Mouse (Mus musculus) hindbrain, embryonic 15.5 days (tissue): ENCODE results near the gene Csnk1d. TPM values are rescaled to one million over a fixed set of nuclear protein-coding genes. Genes with fewer than 3 reads are reported as not detected.

ENCODE experiments used
- ATAC-seq: fragments of 200-750 bp; cut with Nextera tagmentation; 2 replicates; pipeline ENCODE4 v1.8.0; 2017; ENCODE audit warnings: low read depth, moderate number of reproducible peaks, moderate TSS enrichment; ENCODE audit not compliant: low FRiP score
- H3K27ac ChIP-seq: fragments of 300-500 bp; sonication (generic); replicated peaks from 2 replicates; pipeline ENCODE4 v1.5.1; 2015; ENCODE audit warnings: mild to moderate bottlenecking, inconsistent platforms
- H3K27me3 ChIP-seq: fragments of 300-500 bp; sonication (generic); 2 replicates; pipeline ENCODE4 v1.6.1; 2015; ENCODE audit warnings: control low read depth, inconsistent platforms
- H3K36me3 ChIP-seq: fragments of 300-500 bp; sonication (generic); 2 replicates; pipeline ENCODE4 v1.6.1; 2015; ENCODE audit warnings: control low read depth, inconsistent platforms
- H3K4me1 ChIP-seq: fragments of 300-500 bp; sonication (generic); replicated peaks from 2 replicates; pipeline ENCODE4 v1.6.1; 2015; ENCODE audit warnings: control low read depth, inconsistent platforms
- H3K4me2 ChIP-seq: fragments of 300-500 bp; sonication (generic); 2 replicates; pipeline ENCODE4 v1.6.1; 2015; ENCODE audit warnings: moderate library complexity, mild to moderate bottlenecking, inconsistent platforms
- H3K4me3 ChIP-seq: fragments of 300-500 bp; sonication (generic); 2 replicates; pipeline ENCODE4 v1.5.1; 2015; ENCODE audit warnings: mild to moderate bottlenecking, inconsistent platforms
- H3K9ac ChIP-seq: fragments of 300-500 bp; sonication (generic); 2 replicates; pipeline ENCODE4 v1.6.1; 2015; ENCODE audit warnings: inconsistent platforms
- H3K9me3 ChIP-seq: fragments of 300-500 bp; sonication (generic); 2 replicates; pipeline ENCODE4 v1.6.1; 2016; ENCODE audit warnings: control low read depth, inconsistent platforms
- WGBS: fragments of 180-500 bp; shearing (Covaris S2); methylation state at CpG from one replicate; pipeline ENCODE4 v1.1.7; 2015; 5-methylcytosine and 5-hydroxymethylcytosine counted together
- polyA plus RNA-seq: library from polyadenylated mRNA; unstranded; fragments of >200 nt; fragmentation: Nextera tagmentation; extraction: Ambion mirVana; gene quantifications from 2 replicates; pipeline ENCODE4 v1.2.1, GENCODE M21; 2015

Csnk1d gene
- polyA plus RNA-seq, 1 experiment from 2014 or later: 147 TPM

DNA sequence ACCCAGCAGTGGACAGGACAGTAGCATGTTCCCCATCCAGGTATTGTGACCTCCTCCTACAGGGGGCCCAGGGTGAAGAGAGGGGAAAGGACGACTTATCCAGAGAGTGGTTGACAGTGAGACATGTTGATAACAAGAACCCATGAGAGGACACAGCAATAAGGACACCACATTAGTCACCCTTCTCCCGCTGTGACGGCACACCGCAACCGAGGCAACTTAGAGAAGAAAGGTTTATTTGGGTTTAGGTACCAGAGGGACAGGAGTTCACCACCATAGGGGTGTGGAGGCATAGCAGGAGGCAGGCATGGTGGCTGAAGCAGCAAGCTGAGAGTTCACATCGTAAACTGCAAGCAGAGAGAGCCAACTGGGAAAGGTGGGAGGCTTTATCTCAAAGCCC lies 15.1 kb upstream of the Csnk1d start:
- WGBS: 78% methylated on average over 6 of the region's 6 CpGs
- no peaks in the 10 kb centered on the region for H3K27me3 ChIP-seq
- no peak overlapping the region for H3K4me2 ChIP-seq
- no peaks in the 10 kb centered on the region for H3K4me1 ChIP-seq
- no peak overlapping the region for H3K4me3 ChIP-seq
- H3K36me3 ChIP-seq: no peaks in the 10 kb centered on the region
- no peak for ATAC-seq
- H3K9ac ChIP-seq: no peak overlapping the region
- H3K27ac ChIP-seq: no peak overlapping the region
- H3K9me3 ChIP-seq: no peaks in the 10 kb centered on the region

DNA sequence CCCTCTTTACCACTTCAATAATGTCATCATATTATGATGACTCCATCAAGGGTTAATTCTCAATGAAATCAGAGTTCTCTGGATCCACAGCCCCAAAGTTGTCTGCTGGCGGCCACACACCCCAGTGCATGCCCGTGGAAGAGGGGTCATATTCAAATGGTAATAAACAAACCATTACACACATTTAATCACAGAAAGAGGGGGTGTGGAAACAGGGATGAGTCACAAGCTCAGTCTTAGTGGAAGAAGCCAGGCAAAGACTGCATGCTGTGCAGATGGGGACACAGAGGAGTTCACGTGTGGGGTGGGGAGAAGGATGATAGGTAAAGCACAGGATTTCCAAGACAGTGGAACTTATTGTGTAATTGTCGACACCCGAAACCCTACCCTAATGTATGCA lies 13.2 kb upstream of the Csnk1d start:
- no peak for ATAC-seq
- Histone ChIP-seq H3K27ac (no peak overlapping the region), H3K9ac (no peak overlapping the region), H3K9me3 (no peaks in the 10 kb centered on the region), H3K27me3 (no peaks in the 10 kb centered on the region), H3K4me1 (no peaks in the 10 kb centered on the region), H3K36me3 (no peaks in the 10 kb centered on the region), H3K4me3 (no peak overlapping the region), H3K4me2 (no peak overlapping the region)
- 50% methylated on average over 5 of the region's 5 CpGs for WGBS

DNA sequence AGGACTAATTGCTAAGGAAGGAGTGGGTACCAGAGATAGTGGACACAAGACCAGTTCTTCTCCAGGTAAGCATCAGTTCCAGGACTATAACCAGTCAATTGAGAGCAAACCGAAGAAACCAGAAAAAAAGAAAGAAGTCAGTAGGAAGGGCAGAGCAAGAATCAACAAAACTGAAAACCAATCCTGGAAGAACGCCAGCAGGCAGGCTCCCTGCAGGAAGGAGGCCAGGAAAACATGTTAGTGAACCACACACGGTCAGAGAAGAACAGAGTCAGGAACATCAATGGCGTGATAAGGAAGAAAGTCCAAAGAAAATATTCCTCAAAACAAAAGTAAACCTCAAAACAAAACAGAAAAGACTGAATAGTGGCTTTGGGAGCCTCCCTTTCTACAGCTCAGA lies 10.8 kb upstream of the Csnk1d start:
- H3K27me3 ChIP-seq: no peaks in the 10 kb centered on the region
- no peak overlapping the region for H3K9ac ChIP-seq
- no peak for ATAC-seq
- no peak overlapping the region for H3K4me2 ChIP-seq
- H3K9me3 ChIP-seq: no peaks in the 10 kb centered on the region
- H3K27ac ChIP-seq: no peak overlapping the region
- WGBS: 71% methylated on average over 4 of the region's 4 CpGs
- H3K36me3 ChIP-seq: no peaks in the 10 kb centered on the region
- H3K4me1 ChIP-seq: no peaks in the 10 kb centered on the region
- H3K4me3 ChIP-seq: no peak overlapping the region

DNA sequence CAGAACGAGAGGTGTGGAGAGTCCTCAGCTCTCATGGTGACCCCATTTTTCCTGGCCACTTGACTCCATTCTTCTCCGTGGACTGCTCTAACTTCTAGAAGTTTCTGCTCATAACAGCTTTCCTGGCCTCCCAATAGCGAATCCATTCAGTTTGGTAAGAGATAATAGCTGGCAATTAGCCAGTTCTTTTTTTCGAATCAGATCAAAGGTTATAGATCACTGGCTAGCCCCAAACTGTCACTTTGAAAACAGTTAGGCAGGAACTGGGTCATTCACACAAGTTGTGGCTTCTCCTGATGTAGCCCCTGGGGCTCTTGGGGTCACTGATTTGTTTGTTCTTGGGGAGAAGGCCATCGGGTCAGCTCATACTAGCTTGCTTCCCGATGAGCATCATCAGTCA lies 3.6 kb upstream of the Csnk1d start:
- no peak overlapping the region for H3K9ac ChIP-seq
- H3K9me3 ChIP-seq: no peaks in the 10 kb centered on the region
- H3K4me3 ChIP-seq: no peak overlapping the region
- no peak overlapping the region for H3K27ac ChIP-seq
- H3K36me3 ChIP-seq: no peaks in the 10 kb centered on the region
- no peaks in the 10 kb centered on the region for H3K27me3 ChIP-seq
- no peak for ATAC-seq
- H3K4me1 ChIP-seq: peaks cover 28% of the 10 kb centered on the region
- WGBS: 86% methylated on average over 6 of the region's 6 CpGs
- no peak overlapping the region for H3K4me2 ChIP-seq

DNA sequence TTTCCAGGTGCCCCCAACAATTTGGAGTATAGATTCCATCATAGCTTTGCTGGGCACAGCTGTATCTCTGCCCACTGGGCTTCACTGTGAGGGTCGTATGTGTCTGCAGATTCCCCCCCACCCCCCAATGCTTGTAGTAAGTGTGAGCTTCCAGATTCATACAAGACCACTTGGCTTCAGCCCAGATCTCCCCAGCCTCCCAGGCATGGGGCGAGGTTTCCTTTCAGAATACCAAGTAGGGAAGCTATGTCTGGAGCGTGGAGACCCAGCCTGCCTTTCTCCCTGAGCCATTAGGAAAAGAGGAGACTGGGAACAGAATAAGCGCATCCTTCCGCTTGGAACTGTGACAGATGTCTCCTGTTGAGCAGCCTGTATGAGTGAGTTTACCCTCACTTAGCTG lies 2.5 kb upstream of the Csnk1d start:
- Histone ChIP-seq H3K9me3 (no peaks in the 10 kb centered on the region), H3K4me3 (no peak overlapping the region), H3K4me1 (peaks cover 39% of the 10 kb centered on the region), H3K36me3 (no peaks in the 10 kb centered on the region), H3K27me3 (no peaks in the 10 kb centered on the region), H3K27ac (no peak overlapping the region), H3K9ac (no peak overlapping the region), H3K4me2 (no peak overlapping the region)
- no peak for ATAC-seq
- 54% methylated on average over 5 of the region's 5 CpGs for WGBS

DNA sequence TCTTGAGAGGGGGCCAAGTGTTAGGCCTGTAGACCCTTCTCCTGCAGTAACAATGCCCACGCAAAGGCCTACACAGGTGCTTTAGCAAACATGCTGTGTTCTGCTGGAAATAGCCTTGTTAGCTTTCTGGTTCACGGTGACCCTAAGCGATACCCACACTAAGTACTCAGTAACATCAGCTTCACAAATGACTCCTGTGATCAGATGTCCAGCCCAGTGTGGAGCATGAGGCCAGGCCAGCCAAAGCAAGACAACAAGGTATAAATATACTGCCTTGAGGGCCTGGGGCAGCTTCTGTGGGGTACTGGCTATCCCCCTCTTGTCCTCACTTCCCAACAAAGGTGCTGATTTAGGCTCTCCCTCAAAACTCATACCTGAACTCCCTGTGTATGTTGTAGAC lies 1.9 kb upstream of the Csnk1d start:
- Histone ChIP-seq H3K36me3 (no peaks in the 10 kb centered on the region), H3K9ac (no peak overlapping the region), H3K27me3 (no peaks in the 10 kb centered on the region), H3K27ac (no peak overlapping the region), H3K4me3 (no peak overlapping the region), H3K4me2 (no peak overlapping the region), H3K4me1 (peaks cover 44% of the 10 kb centered on the region), H3K9me3 (no peaks in the 10 kb centered on the region)
- WGBS: 96% methylated on average over 3 of the region's 3 CpGs
- no peak for ATAC-seq

DNA sequence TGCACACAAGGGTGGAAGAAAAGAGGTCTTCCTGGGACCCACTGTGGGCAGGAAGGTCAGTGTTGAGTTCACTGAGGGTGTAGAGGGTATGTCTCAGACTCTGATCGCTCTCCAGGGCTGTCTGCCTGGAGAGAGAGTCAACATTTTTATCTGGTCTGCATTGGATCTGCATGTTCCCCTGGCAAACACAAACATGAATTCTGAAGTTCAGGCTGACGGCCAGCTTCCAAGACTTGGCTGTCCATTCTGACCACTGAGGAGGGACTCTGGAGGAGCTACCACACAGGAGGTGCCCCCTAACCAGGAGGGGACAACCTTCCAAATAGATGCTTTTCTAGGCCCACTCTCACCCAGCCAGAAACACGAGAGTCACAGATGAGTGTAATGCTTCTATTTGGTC lies 661 bp upstream of the Csnk1d start:
- peaks cover 57% of the 10 kb centered on the region for H3K4me1 ChIP-seq
- H3K36me3 ChIP-seq: no peaks in the 10 kb centered on the region
- 75% methylated on average over 3 of the region's 3 CpGs for WGBS
- peak overlapping the region; percentile 96 for H3K27ac ChIP-seq
- H3K9ac ChIP-seq: peak overlapping the region; percentile 52
- no peak for ATAC-seq
- H3K27me3 ChIP-seq: no peaks in the 10 kb centered on the region
- peak overlapping the region; percentile 100 for H3K4me3 ChIP-seq
- peak overlapping the region; percentile 87 for H3K4me2 ChIP-seq
- H3K9me3 ChIP-seq: no peaks in the 10 kb centered on the region

DNA sequence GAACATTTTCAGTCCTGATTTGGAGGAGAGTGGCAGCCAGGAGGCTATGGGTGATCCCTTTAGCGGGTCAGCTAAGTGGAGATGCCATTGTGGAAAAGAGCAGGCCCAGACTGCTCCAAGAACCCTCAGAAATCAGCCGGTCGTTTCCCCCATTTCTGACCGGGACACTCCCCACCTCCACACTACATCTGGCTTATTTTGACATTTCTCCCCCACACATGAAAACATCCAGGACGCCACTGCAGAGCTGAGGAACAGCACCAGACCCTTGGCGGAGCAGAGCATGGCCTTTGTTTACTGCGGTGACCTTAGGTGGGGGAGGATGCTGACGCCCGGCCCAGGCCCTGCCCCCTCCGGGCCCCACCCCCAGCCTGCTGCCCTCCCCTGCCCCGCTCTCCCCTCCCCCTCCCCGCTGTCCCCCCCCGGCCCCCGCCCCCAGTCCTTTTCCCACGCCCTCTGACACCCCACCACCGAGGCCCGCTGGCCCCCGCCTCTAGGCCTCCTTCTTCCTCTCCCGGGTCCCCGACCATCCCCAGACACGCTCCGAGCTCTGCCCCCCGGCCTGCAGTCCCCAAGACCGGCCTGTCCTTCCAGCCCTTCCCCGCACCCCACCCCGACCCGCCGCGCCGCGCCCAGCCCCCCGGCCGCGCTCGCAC lies 876 bp downstream of the Csnk1d start:
- peak overlapping the region; percentile 99 for H3K9ac ChIP-seq
- peak; percentile 46; the same call in 1 of the 2 replicates for ATAC-seq
- 0% methylated on average over 25 of the region's 35 CpGs for WGBS

DNA sequence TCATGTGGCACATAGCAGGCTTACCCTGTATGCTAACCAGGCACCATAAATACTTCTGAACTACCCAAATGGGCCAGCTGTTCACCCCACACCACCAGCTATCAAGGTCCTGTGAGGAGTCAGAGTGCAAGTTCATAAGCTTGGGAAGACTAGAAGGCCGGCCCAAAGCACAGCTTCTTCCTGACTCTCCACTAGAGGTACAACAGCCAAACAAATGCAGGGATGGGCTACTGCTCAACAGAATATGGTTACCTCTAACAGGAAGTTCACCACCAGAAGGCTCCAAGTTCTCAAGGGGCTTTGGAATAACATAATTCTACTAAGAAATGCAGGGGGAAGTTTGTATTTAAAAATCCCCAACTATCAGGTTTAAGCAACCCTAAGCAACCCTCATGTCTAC lies 1.6 kb downstream of the Csnk1d start:
- H3K9me3 ChIP-seq: no peaks in the 10 kb centered on the region
- peak overlapping the region; percentile 96; the same call in 1 of the 2 replicates for H3K27ac ChIP-seq
- peak overlapping the region; percentile 99 for H3K9ac ChIP-seq
- peak overlapping the region; percentile 87 for H3K4me2 ChIP-seq
- H3K36me3 ChIP-seq: peaks cover 10% of the 10 kb centered on the region; the same call in 1 of the 2 replicates
- H3K4me1 ChIP-seq: peaks cover 66% of the 10 kb centered on the region
- WGBS: 32% methylated on average over 1 of the region's 1 CpGs
- H3K27me3 ChIP-seq: no peaks in the 10 kb centered on the region
- H3K4me3 ChIP-seq: peak overlapping the region; percentile 100
- no peak for ATAC-seq

More for the DNA sequence above, 876 bp downstream of the Csnk1d start:
- Histone ChIP-seq H3K9me3 (no peaks in the 10 kb centered on the region), H3K36me3 (peaks cover 10% of the 10 kb centered on the region; the same call in 1 of the 2 replicates), H3K4me3 (peak overlapping the region; percentile 100), H3K4me1 (peaks cover 65% of the 10 kb centered on the region), H3K27ac (peak overlapping the region; percentile 96), H3K27me3 (no peaks in the 10 kb centered on the region), H3K4me2 (peak overlapping the region; percentile 87)

DNA sequence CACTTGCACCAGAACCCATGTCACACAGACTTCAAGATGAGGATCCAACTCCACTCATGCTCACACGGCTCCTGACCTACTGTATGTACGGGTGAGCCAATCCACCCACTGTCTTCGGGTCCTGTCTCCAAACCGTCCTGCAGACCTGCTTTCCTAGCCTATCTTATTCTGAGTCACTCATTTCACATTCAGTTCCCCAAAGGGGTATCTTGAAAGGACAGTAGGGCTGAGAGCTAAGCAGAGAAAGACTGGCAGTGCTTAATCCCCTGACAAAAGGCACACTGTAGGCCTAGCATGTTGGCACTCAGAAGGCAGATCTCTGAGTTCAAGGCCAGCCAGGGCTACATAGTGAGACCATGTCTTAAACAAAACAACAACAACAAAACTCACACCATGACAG lies 2.7 kb downstream of the Csnk1d start:
- Histone ChIP-seq H3K27me3 (no peaks in the 10 kb centered on the region), H3K9ac (no peak overlapping the region), H3K36me3 (peaks cover 10% of the 10 kb centered on the region; the same call in 1 of the 2 replicates), H3K9me3 (no peaks in the 10 kb centered on the region), H3K27ac (no peak overlapping the region), H3K4me2 (peak overlapping the region; percentile 87), H3K4me3 (peak overlapping the region; percentile 100; the same call in 1 of the 2 replicates), H3K4me1 (peaks cover 71% of the 10 kb centered on the region)
- ATAC-seq: no peak
- 86% methylated on average over 4 of the region's 4 CpGs for WGBS

DNA sequence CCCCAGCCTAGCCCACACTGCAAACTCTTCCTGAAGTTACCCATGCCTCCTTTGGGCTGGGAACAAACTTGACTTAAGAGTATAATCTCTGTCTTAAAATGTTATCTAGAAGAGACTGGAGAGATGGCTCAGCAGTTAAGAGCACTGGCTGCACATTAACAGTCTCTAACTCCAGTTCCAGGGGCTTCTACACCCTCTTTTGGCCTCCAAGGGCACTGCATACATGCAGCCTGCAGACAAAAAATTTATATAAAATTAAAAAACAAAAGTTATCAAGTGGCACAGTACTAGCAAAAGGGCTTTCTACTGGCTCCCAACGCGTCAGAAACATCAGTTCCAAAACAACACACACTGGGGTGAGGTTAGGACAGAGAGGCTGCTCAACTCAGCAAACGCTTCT lies 3.5 kb downstream of the Csnk1d start:
- WGBS: 81% methylated on average over 3 of the region's 3 CpGs
- no peak overlapping the region for H3K9ac ChIP-seq
- H3K4me3 ChIP-seq: no peak overlapping the region
- peaks cover 64% of the 10 kb centered on the region for H3K4me1 ChIP-seq
- no peaks in the 10 kb centered on the region for H3K27me3 ChIP-seq
- H3K36me3 ChIP-seq: peaks cover 16% of the 10 kb centered on the region
- no peak overlapping the region for H3K4me2 ChIP-seq
- ATAC-seq: no peak
- no peaks in the 10 kb centered on the region for H3K9me3 ChIP-seq
- no peak overlapping the region for H3K27ac ChIP-seq

DNA sequence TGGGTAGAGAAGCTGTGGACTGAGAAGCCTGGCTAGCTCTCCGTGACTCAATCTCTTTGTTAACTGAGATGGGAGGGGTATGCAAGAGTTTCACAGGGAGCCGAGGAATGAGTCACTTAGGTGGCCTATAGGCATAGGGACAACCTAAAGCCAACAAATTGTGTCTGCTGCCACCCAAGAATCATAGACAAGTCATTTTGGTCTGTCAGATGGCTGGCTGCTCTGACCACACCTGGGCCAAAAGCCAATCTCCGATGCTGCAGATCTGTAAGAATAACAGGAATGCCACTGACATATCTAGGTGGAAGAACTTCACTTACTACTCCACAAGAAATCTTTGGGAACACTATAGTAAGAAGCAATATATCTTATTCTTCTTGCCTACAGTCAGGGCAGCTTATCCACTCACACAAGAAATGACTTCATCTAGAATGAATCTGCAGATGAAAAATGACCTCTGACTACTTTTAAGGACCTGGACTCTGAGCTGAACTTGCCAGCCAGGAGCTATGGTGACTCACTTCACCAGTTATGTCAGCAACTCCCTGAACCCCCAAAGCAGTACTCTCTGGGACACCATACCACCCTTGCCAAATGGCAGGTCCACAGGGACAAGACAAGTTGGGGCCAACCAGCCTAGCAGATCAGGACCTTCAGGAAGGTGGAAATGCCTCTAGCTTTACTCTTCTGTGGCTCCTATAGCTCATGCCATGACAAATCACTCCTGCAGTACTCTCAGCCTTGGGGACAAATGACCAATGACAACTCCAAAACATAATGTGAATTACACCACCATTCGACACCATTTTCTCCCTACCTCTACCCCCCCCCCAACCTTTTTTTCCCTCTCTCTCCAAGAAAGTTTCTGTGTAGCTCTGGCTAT lies 6.4 kb downstream of the Csnk1d start:
- H3K4me2 ChIP-seq: no peak overlapping the region
- no peaks in the 10 kb centered on the region for H3K9me3 ChIP-seq
- H3K4me3 ChIP-seq: no peak overlapping the region
- no peak overlapping the region for H3K27ac ChIP-seq
- peaks cover 47% of the 10 kb centered on the region for H3K4me1 ChIP-seq
- H3K9ac ChIP-seq: no peak overlapping the region
- WGBS: 82% methylated on average over 4 of the region's 4 CpGs
- no peak for ATAC-seq
- H3K27me3 ChIP-seq: no peaks in the 10 kb centered on the region
- H3K36me3 ChIP-seq: peaks cover 39% of the 10 kb centered on the region
